Mouse (Mus musculus): Measurements from ENCODE around the gene Lrrc8a.
A peak's percentile ranks its signal among the peaks of the same experiment; 100 is the strongest.

Gene Lrrc8a

DNA sequence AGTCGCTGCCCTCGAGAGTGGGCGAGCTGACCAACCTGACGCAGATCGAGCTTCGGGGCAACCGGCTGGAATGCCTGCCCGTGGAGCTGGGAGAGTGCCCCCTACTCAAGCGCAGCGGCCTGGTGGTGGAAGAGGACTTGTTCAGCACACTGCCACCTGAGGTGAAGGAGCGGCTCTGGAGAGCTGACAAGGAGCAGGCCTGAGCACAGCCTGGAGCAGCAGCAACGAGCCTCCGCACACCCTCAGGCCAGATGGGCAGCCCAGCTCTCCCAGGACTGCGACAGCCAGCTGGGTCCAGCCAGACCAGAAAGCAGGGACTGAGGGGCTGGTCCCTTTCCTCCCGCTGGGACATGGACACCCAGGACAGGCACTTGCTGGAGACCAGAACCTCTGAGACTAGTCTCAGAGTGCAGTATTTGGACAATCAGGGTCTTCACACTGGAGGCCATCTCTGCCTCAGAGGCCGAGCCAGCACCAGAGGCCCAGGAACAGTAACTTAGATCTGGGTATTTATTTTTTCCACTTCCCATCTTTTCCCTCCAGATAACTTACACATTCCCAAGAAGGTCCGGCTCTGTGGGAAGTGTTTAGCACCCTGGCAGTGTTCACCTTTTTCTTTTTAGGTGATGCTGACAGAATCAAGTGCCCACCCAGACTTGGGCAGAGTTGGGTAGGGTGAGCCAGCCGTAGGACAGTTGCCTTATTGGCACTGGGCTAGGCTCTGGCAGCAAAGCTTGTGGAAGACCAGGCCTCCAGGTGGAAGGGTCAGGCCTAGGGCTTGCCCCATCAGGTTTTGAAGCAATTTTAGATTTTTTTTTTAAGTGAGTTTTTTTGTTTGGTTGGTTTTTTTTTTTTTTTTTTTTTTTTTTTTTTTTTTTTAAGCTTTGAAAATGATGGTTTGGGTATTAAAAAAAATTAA is 24.7 kb downstream of the Lrrc8a start:
- no peak for DNase-seq (ENCODE audit: low read depth)

DNA sequence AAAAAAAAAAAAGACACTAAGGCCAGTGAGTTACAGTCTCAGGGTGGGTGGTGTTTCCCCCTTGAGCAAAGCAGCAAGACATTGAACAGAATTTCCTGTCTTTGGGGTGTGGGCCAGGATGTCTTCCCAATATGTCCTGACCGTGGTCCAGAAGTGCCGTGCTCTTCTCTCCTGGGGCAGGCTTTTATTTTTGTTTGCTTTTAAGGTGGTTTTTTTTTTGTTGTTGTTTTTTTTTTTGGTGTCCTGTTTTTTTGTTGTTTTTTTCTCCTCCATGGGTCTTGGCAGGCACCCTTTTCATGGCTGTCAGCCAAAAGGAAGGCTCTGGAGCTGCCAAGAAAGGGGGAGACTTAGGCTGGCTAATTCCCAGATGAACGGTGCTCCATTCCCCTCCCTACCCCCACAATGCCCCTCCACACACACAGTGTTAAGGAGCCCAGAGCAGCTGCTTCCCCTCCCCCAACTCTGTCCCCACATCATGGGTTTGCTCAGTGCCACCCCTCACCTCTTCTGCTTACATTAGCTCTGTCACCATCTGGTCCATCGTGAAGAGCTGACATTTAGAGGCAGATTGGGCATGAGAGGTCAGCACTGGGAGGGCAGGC is 25.4 kb downstream of the Lrrc8a start:
- no peak for DNase-seq (ENCODE audit: low read depth)

DNA sequence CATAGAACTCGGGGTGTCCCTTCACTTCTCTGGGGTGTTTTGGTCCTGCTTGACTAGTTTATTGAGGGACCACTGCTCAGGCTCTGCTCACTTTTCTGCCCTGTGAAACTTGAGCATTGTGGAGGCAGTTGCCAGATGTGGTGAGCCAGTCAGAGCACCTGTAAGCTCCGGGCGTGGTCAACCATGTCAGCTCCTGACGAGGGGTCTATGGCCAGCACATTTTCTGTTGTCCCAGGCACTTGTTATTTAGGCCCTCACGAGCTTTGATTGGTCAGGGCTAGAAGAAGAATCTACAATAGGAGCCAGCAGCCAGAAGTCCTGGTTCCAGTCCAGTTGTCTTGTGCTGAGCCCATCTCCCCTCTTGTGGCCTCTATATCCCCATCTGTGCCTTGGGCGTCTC is 26.3 kb downstream of the Lrrc8a start:
- no peak for DNase-seq (ENCODE audit: low read depth)

- no peak for DNase-seq (ENCODE audit: low read depth)
Observed at GRCm38 (mm10) chr2:30264671-30265519, 27.4 kb downstream of the Lrrc8a start.

- no peak for DNase-seq (ENCODE audit: low read depth)
Observed at GRCm38 (mm10) chr2:30265767-30266253, 28.3 kb downstream of the Lrrc8a start, which contains the start of gene Phyhd1. Gene Phyhd1, plus strand, starts transcription at chr2:30266203.

DNA sequence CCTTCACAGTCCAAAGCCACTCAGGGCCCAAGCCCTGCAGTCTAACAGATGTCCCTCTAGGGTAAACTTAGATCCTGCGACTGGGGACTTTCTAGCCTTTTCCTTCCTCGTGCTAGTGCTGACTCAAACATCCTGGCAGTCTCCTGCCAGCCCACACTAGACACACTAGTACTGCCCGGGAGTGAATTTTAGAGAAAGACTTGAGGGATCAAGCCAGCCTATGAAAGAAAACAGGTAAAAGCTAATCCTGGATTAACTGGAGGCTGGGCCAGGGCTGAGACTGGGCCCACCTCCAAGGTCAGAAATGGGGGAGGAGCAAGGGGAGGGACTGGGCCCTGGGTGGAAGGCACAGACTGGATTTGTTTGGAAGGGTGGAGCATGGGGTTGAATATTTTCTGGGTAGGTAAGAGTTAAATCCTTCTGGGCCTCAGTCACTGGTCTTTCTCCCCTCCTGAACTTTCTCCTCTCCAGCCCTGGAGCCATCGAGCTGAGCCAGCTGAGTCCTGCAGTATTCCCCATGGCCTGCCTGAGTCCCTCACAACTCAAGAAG is 29.0 kb downstream of the Lrrc8a start:
- no peak for DNase-seq (ENCODE audit: low read depth)

GRCm38 (mm10) chr2:30267466-30267865 is 30.0 kb downstream of the Lrrc8a start:
- no peak for DNase-seq (ENCODE audit: low read depth)

DNA sequence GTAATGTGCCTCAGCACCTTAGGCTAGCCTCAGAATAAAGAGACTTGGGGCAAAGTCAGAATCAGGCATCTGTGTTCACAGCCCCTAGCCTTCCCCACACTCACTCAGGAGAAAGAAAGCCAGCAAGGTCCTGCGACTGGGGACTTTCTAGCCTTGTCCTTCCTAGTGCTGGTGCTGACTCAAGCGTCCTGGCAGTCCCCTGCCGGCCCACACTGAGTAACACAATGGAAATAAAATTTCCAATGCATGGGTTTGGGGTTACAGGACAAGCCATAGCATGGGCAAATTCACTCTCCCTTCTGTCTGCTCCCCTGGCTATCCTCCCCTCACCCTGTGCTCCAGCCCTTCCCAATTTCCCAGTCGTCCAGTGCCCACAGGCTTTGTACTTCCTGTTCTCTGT is 30.9 kb downstream of the Lrrc8a start:
- DNase-seq (ENCODE audit: low read depth) = no peak

- no peak for DNase-seq (ENCODE audit: low read depth)
Observed at GRCm38 (mm10) chr2:30269241-30269990, 31.9 kb downstream of the Lrrc8a start.

DNA sequence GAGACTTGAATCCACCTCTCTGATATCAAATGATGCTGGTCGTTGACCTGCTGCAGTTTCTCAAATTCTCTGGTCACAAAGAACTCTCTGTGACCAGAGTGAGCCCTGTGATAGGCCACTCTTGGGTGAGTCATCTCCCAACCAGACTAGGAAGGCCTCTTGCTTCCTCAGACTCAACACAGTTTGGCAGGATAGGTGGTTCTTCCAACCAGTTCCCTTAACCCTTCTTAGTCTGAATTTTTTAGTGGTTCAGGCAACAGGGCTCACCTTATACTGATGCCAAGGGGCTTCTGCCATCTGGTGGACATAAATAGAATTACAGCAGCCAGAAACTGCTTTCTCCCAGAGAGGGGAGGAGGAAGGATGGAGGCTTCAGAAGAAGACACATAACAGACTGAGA is 32.6 kb downstream of the Lrrc8a start:
- DNase-seq (ENCODE audit: low read depth) = peak; percentile 63

GRCm38 (mm10) chr2:30280743-30281142 is 43.2 kb downstream of the Lrrc8a start, which contains the start of gene Gm28038:
Gene Gm28038, plus strand, starts transcription at chr2:30281043.
- no peak for DNase-seq (ENCODE audit: low read depth)

GRCm38 (mm10) chr2:30281651-30282050 is 44.1 kb downstream of the Lrrc8a start:
- no peak for DNase-seq (ENCODE audit: low read depth)

- no peak for DNase-seq (ENCODE audit: low read depth)
Observed at GRCm38 (mm10) chr2:30283193-30283592, 45.7 kb downstream of the Lrrc8a start.

DNA sequence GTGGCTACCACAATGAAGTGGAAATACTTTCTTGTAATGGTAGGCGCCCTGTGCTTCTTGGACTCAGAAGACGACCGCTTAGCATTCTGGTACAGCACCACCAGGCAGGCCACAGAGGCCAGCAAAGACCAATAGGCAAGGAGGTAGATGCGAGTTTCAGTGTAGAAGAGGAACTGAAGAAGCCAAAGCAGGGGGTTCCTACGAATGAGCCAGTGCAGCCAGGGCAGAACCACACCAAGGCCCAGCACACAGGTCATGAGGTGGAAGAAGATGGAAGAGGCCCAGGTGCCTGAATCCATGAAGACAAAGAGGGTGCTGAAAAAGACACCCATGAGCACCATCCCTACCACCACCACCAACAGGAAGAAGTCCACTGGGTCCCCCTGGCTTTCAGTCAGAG is 47.5 kb downstream of the Lrrc8a start:
- DNase-seq (ENCODE audit: low read depth) = no peak

GRCm38 (mm10) chr2:30285416-30286181 is 48.1 kb downstream of the Lrrc8a start:
- DNase-seq (ENCODE audit: low read depth) = no peak

DNA sequence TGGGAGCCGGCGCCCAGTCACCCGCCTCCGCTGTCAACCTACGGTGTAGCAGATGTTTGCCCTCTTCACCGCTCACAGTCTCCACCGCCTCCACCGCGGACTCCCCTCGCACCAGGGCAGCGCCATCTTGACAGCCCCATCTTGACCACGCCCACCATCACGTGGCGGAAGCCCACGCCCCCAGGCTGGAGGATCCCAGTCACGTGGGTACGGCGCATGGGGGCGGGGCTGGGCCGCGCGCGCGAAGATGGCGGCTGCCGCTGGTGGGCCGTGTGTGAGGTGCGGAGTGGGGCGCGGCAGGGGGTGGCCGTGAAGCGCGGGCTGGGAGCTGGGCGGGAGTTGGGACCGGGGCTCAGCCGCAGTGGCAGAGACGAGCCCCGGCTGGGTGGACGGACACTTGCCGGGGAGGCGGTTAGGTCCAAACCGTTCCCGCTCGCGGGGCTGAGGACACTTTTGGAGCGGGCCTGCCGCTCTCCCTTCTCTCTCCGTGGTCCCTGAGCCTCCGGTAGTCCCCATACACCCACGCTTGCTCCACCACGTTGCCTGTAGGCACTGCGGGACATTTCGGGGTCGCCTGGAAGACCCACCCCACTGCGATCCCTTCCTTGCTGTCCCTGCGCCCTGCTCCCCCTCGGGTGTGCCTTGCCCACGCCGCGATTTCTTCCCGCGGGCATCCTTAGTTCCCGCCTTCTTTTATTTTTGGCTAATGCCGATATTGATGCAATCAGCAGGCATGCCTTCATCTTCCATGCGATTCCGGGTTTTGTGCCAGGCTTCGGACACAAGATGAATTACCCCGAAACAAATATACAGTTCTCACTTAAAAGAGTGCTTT is 48.9 kb downstream of the Lrrc8a start, which contains the start of the genes Dolk and Nup188:
TSS of gene Dolk (minus strand) at position 143 of the 835 bp plus-strand sequence.
TSS of gene Nup188 (plus strand) at position 206 of the 835 bp plus-strand sequence.
- peak; percentile 94 for DNase-seq (ENCODE audit: low read depth)

- DNase-seq (ENCODE audit: low read depth) = peak; percentile 22
Observed at GRCm38 (mm10) chr2:30287027-30287373, 49.5 kb downstream of the Lrrc8a start.

DNA sequence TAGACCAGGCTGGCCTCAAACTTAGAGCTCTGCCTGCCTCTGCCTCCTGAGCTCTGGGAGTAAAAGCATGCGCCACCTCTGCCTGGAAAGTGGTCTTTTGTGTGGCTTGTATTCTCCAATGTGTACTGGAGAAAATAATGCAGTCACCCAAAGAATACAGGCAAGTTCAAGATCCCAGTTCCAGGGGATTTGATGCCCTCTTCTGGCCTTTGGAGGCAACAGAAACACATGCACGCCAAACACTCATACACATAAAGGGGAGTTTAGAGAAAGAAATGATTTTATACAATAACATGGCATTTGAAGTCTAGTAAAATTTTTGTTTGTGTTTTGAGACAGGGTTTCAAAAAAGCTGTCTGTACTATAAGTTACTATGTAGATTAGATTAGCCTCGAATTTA is 62.0 kb downstream of the Lrrc8a start:
- no peak for DNase-seq (ENCODE audit: low read depth)

GRCm38 (mm10) chr2:30299966-30300365 is 62.5 kb downstream of the Lrrc8a start:
- DNase-seq (ENCODE audit: low read depth) = no peak
